Mouse (Mus musculus) bone marrow, adult 2 months (tissue): ENCODE data around the gene Col20a1.

ENCODE experiments used
- CTCF ChIP-seq: fragments of 200-500 bp; IDR thresholded peaks from 2 replicates; pipeline ENCODE4 v1.5.1; 2011; ENCODE audit warnings: low read length, control low read depth; ENCODE audit not compliant: control insufficient read depth, insufficient read depth
- POLR2A ChIP-seq: fragments of 200-500 bp; IDR thresholded peaks from 2 replicates; pipeline ENCODE4 v1.6.1; 2011; ENCODE audit warnings: low read depth, mild to moderate bottlenecking, control low read depth, low read length, borderline replicate concordance; ENCODE audit not compliant: control insufficient read depth

DNA sequence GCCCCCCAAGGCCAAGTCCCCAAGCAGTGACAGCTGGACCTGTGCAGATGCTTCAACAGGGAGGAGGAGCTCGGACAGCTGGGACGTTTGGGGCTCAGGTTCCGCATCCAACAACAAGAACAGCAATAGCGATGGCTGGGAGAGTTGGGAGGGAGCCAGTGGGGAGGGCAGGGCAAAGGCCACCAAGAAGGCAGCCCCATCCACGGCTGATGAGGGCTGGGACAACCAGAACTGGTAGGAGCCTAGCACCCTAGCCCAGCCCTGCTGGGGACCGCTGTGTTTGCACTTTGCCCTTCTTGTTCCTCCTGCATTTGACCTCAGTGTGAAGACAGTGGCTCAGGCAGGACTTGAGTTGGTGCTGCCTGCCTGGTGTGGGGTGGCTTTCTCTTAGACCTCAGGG, 5.2 kb upstream of the Col20a1 start:
- TF ChIP-seq POLR2A (no peak), CTCF (no peak)
